Mouse (Mus musculus): ENCODE data around the gene Dnah7a.
"Not testable (repeated sequence)": the region's sequence is repeated elsewhere in the genome, so short reads cannot be mapped to it uniquely, and the experiment has no call there.

GRCm38 (mm10) chr1:53713383-53713782 is 6.8 kb upstream of the Dnah7a start:
- not testable (repeated sequence) for TF ChIP-seq CTCF, EP300 (IDR thresholded peaks at IDR 0.05)

All from lung, postnatal 0 days (tissue).